Mouse (Mus musculus): ENCODE measurements around the gene Mpz. TPM values are rescaled to one million over a fixed set of nuclear protein-coding genes. Genes with fewer than 3 reads are reported as not detected.

Gene Mpz
- polyA plus RNA-seq, 1 experiment from 2014 or later, result 0.37 TPM

DNA sequence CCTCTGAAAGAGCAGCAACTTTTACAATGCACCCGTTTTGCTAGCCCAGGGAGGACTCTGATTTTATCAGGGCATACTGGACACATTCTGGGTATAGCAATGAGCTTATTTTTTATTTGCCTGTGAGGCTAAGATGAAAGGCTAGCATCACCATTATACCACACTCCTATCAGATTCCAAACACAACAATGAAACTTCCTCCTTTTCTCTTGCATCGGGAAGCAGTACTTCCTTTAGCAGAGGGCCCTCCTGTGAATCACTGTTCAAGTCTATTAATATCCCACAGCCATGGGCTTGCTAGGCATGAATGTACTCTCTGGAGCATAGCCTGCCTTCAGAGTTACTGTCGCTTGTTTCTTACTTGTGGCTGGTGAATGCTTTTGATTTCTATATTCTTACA, 20.6 kb downstream of the Mpz start:
- H3K27ac ChIP-seq, result no peak overlapping the region

DNA sequence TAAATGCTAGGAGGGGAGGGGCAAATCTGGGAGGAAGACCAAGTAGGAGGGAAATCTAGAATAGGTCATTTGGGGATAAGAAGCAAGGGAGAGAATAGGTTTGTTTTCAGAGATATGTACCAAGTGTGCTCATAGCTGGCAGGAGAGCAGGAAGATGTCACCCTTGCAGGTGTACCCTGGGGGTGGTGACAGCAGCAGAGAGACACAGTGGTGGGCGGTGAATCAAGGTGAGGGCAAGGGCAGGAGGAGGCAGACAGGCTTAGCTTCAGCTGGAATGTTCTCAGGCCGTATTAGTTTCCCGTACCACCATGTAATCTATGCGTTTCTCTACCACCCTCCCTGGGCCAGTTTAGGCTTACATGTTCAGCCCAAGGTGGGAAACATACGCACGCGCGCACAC, 22.3 kb downstream of the Mpz start:
- ATAC-seq (replicated peaks), result no peak
- Histone ChIP-seq H3K4me1 (no peaks in the 10 kb centered on the region), H3K9ac (no peak overlapping the region), H3K27me3 (replicated peaks) (no peaks in the 10 kb centered on the region), H3K4me3 (no peak overlapping the region), H3K4me2 (no peak overlapping the region), H3K9me3 (no peaks in the 10 kb centered on the region), H3K36me3 (replicated peaks) (no peaks in the 10 kb centered on the region), H3K27ac (no peak overlapping the region)
- 97% methylated on average over 8 of the region's 8 CpGs for WGBS

More for the DNA sequence above, 20.6 kb downstream of the Mpz start:
- no peak overlapping the region for H3K4me3 ChIP-seq
- 63% methylated on average over 3 of the region's 3 CpGs for WGBS
- ATAC-seq (replicated peaks), result no peak
- H3K36me3 ChIP-seq (replicated peaks), result no peaks in the 10 kb centered on the region
- H3K4me1 ChIP-seq, result no peaks in the 10 kb centered on the region
- no peaks in the 10 kb centered on the region for H3K27me3 ChIP-seq (replicated peaks)
- H3K4me2 ChIP-seq, result no peak overlapping the region
- no peaks in the 10 kb centered on the region for H3K9me3 ChIP-seq
- H3K9ac ChIP-seq, result no peak overlapping the region

- ATAC-seq (replicated peaks), result no peak
- 80% methylated on average over 5 of the region's 5 CpGs for WGBS
- Histone ChIP-seq H3K4me1 (no peaks in the 10 kb centered on the region), H3K27me3 (replicated peaks) (no peaks in the 10 kb centered on the region), H3K4me2 (no peak overlapping the region), H3K27ac (no peak overlapping the region), H3K4me3 (no peak overlapping the region), H3K9ac (no peak overlapping the region), H3K9me3 (no peaks in the 10 kb centered on the region), H3K36me3 (replicated peaks) (no peaks in the 10 kb centered on the region)
These were observed 29.1 kb downstream of the Mpz start for GRCm38 (mm10) chr1:171179487-171180171.

GRCm38 (mm10) chr1:171183025-171183424, 32.5 kb downstream of the Mpz start:
- Histone ChIP-seq H3K27ac (no peak overlapping the region), H3K9ac (no peak overlapping the region), H3K4me2 (no peak overlapping the region), H3K4me3 (no peak overlapping the region), H3K4me1 (peaks cover under 1% of the 10 kb centered on the region; the same call in 1 of the 2 replicates), H3K36me3 (replicated peaks) (no peaks in the 10 kb centered on the region), H3K9me3 (no peaks in the 10 kb centered on the region), H3K27me3 (replicated peaks) (no peaks in the 10 kb centered on the region)
- ATAC-seq (replicated peaks), result no peak
- 89% methylated on average over 3 of the region's 3 CpGs for WGBS

DNA sequence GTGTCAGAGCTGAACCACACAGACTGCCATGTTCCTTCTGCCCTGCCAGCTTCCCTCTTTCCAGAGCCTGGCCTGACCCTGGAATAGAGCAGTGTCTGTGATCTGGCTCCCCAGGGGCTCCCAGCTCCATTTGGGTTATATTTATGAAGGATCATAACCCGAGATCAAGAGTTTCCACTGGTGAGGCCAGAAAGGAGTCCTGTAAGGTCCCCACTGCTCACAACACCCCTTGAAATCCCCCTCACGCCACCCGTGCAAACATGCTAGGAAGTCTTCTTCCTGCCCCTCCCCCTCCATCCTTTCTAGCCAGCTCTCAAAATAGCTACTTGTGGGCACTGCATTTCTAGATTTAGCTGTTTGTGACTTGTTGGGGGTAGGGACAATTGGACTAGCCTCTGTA, 33.1 kb downstream of the Mpz start:
- no peak overlapping the region for H3K9ac ChIP-seq
- H3K27me3 ChIP-seq (replicated peaks), result no peaks in the 10 kb centered on the region
- H3K4me3 ChIP-seq, result no peak overlapping the region
- no peak for ATAC-seq (replicated peaks)
- H3K27ac ChIP-seq, result no peak overlapping the region
- no peak overlapping the region for H3K4me2 ChIP-seq
- 79% methylated on average over 3 of the region's 3 CpGs for WGBS
- no peaks in the 10 kb centered on the region for H3K9me3 ChIP-seq
- no peaks in the 10 kb centered on the region for H3K36me3 ChIP-seq (replicated peaks)
- H3K4me1 ChIP-seq, result peaks cover 7% of the 10 kb centered on the region; the same call in 1 of the 2 replicates

DNA sequence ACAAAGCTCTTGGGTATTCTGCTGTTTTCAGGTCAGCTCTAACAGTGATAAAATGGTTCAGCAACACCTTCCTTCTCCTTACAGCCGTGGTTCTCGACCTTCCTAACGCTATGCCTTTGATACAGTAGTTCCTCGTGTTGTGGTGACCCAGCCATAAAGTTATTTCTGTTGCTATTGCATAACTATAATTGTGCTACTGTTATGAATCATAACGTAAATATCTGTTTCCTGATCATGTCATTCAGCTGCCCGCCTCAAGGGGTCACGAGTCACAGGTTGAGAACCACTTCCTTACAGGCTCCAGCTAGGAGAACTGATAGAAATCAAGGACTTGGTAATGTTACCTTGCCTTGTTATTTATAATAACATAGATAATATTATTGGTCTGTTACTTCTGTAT, 33.8 kb downstream of the Mpz start:
- H3K4me2 ChIP-seq, result no peak overlapping the region
- H3K4me3 ChIP-seq, result no peak overlapping the region
- H3K36me3 ChIP-seq (replicated peaks), result no peaks in the 10 kb centered on the region
- WGBS, result 88% methylated on average over 7 of the region's 7 CpGs
- H3K9ac ChIP-seq, result no peak overlapping the region
- H3K4me1 ChIP-seq, result peaks cover 14% of the 10 kb centered on the region
- no peaks in the 10 kb centered on the region for H3K27me3 ChIP-seq (replicated peaks)
- H3K9me3 ChIP-seq, result no peaks in the 10 kb centered on the region
- no peak for ATAC-seq (replicated peaks)
- no peak overlapping the region for H3K27ac ChIP-seq

DNA sequence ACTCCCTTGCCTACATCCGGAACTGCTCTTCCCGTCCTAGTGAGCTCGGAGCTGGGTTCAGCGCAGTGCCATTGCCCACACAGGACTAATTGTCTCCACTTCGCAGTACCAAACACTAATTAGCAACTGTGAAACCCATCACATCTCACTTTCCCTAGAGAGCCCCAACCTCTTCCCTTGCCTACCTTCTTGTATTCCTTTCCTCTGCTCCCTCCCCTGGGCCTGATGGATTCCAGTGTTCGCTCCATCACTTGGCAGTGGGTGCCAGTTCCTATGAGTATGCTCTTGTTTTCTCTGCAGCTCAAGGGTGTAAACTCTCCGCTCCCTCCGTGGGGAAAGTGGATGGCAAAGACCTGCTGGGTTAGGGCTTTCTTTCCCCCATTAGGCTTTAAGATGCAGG, 35.1 kb downstream of the Mpz start:
- Histone ChIP-seq H3K9me3 (no peaks in the 10 kb centered on the region), H3K4me1 (peaks cover 19% of the 10 kb centered on the region), H3K27me3 (replicated peaks) (no peaks in the 10 kb centered on the region), H3K4me2 (no peak overlapping the region), H3K9ac (no peak overlapping the region), H3K27ac (no peak overlapping the region), H3K36me3 (replicated peaks) (no peaks in the 10 kb centered on the region), H3K4me3 (no peak overlapping the region)
- 72% methylated on average over 8 of the region's 8 CpGs for WGBS
- ATAC-seq (replicated peaks), result no peak

DNA sequence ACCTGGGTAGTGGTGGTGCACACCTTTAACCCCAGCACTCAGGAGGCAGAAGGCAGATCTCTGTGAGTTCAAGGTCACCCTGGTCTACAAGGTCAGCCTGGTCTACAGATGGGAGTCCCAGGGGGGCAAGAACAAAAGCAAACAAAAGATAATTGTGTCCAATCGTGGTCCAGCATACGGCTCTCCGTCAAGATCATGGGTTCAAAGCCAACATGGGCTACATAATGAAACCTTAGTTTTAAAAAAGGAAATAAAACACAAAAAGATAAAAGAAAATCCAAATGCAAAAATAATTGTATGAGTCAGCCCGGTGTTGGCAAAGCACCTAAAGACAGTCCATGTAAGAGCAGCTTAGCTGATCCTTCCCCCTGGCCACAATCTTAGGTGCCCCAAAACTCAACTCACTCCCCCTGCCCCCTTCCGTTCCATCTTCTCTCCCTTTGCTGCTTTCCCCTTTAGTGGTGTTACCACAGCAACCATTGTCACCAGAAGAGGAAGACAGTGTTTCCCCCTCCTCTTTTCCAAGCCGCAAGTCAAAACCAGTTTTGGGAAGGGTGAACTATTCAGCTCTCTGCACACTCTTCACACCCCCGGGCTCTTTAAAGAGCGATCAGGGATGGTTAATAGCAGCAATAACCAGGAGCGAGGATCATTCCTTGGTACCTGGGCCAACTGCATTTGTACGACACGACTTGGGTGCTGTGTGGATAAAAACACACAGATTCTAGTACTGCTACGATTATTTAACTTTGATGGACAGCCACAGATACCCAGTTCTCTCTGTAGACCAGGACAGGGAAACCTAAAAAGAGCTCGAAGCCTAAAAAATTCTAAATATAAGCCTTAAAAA, 37.6 kb downstream of the Mpz start:
- no peaks in the 10 kb centered on the region for H3K36me3 ChIP-seq (replicated peaks)
- no peaks in the 10 kb centered on the region; the same call in 1 of the 2 replicates for H3K27me3 ChIP-seq (replicated peaks)
- peaks cover 24% of the 10 kb centered on the region for H3K4me1 ChIP-seq
- 13% methylated on average over 13 of the region's 13 CpGs for WGBS
- no peak overlapping the region for H3K4me2 ChIP-seq
- no peak overlapping the region for H3K4me3 ChIP-seq
- H3K9ac ChIP-seq, result no peak overlapping the region
- no peaks in the 10 kb centered on the region for H3K9me3 ChIP-seq
- H3K27ac ChIP-seq, result no peak overlapping the region
- no peak for ATAC-seq (replicated peaks)

DNA sequence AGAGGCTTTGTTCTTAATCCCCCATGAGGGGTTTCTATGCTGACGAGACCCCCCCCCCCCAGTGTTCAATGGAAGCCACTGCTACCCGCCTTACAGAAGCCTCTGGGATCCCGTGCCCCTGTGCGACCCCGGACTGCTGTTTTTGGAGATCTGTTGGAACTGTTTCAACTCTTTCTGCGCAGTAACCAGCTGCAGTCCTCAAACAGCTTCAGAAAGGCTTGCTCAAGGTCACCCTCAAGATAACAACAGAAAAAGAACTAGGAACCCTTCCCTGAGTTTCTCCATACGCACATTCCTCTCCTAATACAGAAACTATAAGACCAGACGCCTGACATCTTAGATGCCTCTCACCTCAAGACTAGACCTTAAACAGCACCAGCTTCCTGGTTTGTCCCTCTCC, 38.5 kb downstream of the Mpz start:
- 6% methylated on average over 8 of the region's 8 CpGs for WGBS

DNA sequence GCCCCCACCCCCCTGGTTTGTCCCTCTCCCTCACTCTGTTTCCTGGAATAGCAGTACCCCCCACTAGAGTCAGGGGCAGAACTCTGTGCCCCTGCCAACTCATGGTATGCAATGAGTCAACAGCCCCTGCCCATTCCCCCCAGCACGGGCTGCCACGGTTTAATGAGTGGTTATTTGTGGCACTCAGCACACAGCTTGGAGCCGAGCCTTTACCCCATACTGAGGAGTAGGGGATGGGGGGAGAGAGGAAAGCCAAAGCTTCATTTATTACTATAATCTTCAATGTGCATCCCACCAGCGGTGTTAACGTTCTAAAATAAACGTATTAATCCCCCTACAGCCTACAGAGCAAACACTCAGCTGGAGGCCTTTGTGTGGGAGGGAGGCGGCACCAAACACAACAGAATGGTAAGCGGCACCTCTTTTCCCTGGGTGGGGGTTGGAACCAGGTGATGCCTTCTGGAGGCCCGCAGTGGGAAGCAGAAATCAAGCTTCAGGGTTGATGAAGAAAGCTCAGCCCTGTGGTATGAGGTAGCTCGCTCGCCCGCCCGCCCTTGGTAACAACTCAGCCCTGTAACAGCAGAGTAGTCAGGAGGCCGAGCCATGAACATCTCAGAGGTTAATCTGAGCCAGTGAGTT, 39.1 kb downstream of the Mpz start:
- peaks cover 6% of the 10 kb centered on the region for H3K27me3 ChIP-seq (replicated peaks)
- ATAC-seq (replicated peaks), result peak; percentile 20; the same call in 1 of the 2 replicates
- no peak overlapping the region for H3K4me3 ChIP-seq
- no peak overlapping the region for H3K9ac ChIP-seq
- H3K9me3 ChIP-seq, result no peaks in the 10 kb centered on the region
- WGBS, result 25% methylated on average over 14 of the region's 14 CpGs
- H3K4me2 ChIP-seq, result no peak overlapping the region
- H3K4me1 ChIP-seq, result peaks cover 39% of the 10 kb centered on the region
- no peaks in the 10 kb centered on the region for H3K36me3 ChIP-seq (replicated peaks)
- H3K27ac ChIP-seq, result no peak overlapping the region

More for the DNA sequence above, 38.5 kb downstream of the Mpz start:
- Histone ChIP-seq H3K4me2 (no peak overlapping the region), H3K9me3 (no peaks in the 10 kb centered on the region), H3K27me3 (replicated peaks) (peaks cover 2% of the 10 kb centered on the region), H3K36me3 (replicated peaks) (no peaks in the 10 kb centered on the region), H3K9ac (no peak overlapping the region), H3K4me3 (no peak overlapping the region), H3K27ac (no peak overlapping the region), H3K4me1 (peaks cover 34% of the 10 kb centered on the region)
- ATAC-seq (replicated peaks), result no peak

- Histone ChIP-seq H3K27me3 (replicated peaks) (peaks cover 10% of the 10 kb centered on the region), H3K36me3 (replicated peaks) (no peaks in the 10 kb centered on the region), H3K9me3 (no peaks in the 10 kb centered on the region), H3K4me1 (peaks cover 51% of the 10 kb centered on the region), H3K4me2 (no peak overlapping the region), H3K9ac (no peak overlapping the region), H3K27ac (no peak overlapping the region), H3K4me3 (no peak overlapping the region)
- 95% methylated on average over 9 of the region's 9 CpGs for WGBS
- no peak for ATAC-seq (replicated peaks)
These were observed 40.3 kb downstream of the Mpz start for GRCm38 (mm10) chr1:171190832-171191231.

GRCm38 (mm10) chr1:171192283-171192682, 41.8 kb downstream of the Mpz start:
- Histone ChIP-seq H3K36me3 (replicated peaks) (no peaks in the 10 kb centered on the region), H3K4me2 (0 out of 2 replicates have a peak overlapping the region, but pooled peaks have one; percentile 1), H3K9ac (no peak overlapping the region), H3K9me3 (no peaks in the 10 kb centered on the region), H3K4me1 (peaks cover 55% of the 10 kb centered on the region), H3K4me3 (no peak overlapping the region), H3K27ac (no peak overlapping the region), H3K27me3 (replicated peaks) (peaks cover 10% of the 10 kb centered on the region)
- no peak for ATAC-seq (replicated peaks)
- WGBS, result 33% methylated on average over 10 of the region's 10 CpGs

All from midbrain, embryonic 15.5 days (tissue).